Mouse (Mus musculus) hindbrain, embryonic 15.5 days (tissue): ENCODE measurements around the gene Olfr64. TPM values are rescaled to one million over a fixed set of nuclear protein-coding genes. Genes with fewer than 3 reads are reported as not detected.

Source experiments
- ATAC-seq: fragments of 200-750 bp; cut with Nextera tagmentation; 2 replicates; pipeline ENCODE4 v1.8.0; 2017; ENCODE audit warnings: low read depth, moderate number of reproducible peaks, moderate TSS enrichment; ENCODE audit not compliant: low FRiP score
- H3K27ac ChIP-seq: fragments of 300-500 bp; sonication (generic); replicated peaks from 2 replicates; pipeline ENCODE4 v1.5.1; 2015; ENCODE audit warnings: mild to moderate bottlenecking, inconsistent platforms
- H3K27me3 ChIP-seq: fragments of 300-500 bp; sonication (generic); 2 replicates; pipeline ENCODE4 v1.6.1; 2015; ENCODE audit warnings: control low read depth, inconsistent platforms
- H3K36me3 ChIP-seq: fragments of 300-500 bp; sonication (generic); 2 replicates; pipeline ENCODE4 v1.6.1; 2015; ENCODE audit warnings: control low read depth, inconsistent platforms
- H3K4me1 ChIP-seq: fragments of 300-500 bp; sonication (generic); replicated peaks from 2 replicates; pipeline ENCODE4 v1.6.1; 2015; ENCODE audit warnings: control low read depth, inconsistent platforms
- H3K4me2 ChIP-seq: fragments of 300-500 bp; sonication (generic); 2 replicates; pipeline ENCODE4 v1.6.1; 2015; ENCODE audit warnings: moderate library complexity, mild to moderate bottlenecking, inconsistent platforms
- H3K4me3 ChIP-seq: fragments of 300-500 bp; sonication (generic); 2 replicates; pipeline ENCODE4 v1.5.1; 2015; ENCODE audit warnings: mild to moderate bottlenecking, inconsistent platforms
- H3K9ac ChIP-seq: fragments of 300-500 bp; sonication (generic); 2 replicates; pipeline ENCODE4 v1.6.1; 2015; ENCODE audit warnings: inconsistent platforms
- H3K9me3 ChIP-seq: fragments of 300-500 bp; sonication (generic); 2 replicates; pipeline ENCODE4 v1.6.1; 2016; ENCODE audit warnings: control low read depth, inconsistent platforms
- WGBS: fragments of 180-500 bp; shearing (Covaris S2); methylation state at CpG from one replicate; pipeline ENCODE4 v1.1.7; 2015; 5-methylcytosine and 5-hydroxymethylcytosine counted together
- polyA plus RNA-seq: library from polyadenylated mRNA; unstranded; fragments of >200 nt; fragmentation: Nextera tagmentation; extraction: Ambion mirVana; gene quantifications from 2 replicates; pipeline ENCODE4 v1.2.1, GENCODE M21; 2015

Gene Olfr64
- not detected in 2 replicates for polyA plus RNA-seq

DNA sequence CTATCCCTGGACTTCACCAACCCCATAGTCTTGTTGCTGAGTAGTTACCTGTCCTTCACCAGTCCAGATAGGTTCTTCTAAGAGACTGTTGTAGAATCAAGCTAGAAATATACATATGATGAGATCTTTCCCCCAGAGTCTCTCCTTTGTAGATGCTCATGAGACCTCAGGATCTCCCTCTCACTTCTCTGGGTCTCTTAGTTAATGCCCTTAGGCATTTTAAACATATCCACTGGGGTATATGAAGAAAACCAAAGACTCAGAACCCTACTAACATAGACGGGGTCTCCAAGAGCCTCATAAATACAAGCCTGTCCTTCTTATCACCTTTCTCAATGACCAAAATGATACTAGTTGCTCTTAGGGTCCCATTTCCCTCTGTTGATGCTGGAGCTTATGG, at the start of gene Olfr64:
Gene Olfr64, minus strand, starts transcription at position 101 of the 400 bp plus-strand sequence.
- Histone ChIP-seq H3K4me3 (no peak within 1 kb of the TSS), H3K9me3 (no peaks in the 10 kb centered on the region), H3K4me2 (no peak within 1 kb of the TSS), H3K27me3 (no peaks in the 10 kb centered on the region), H3K9ac (no peak within 1 kb of the TSS), H3K4me1 (no peaks in the 10 kb centered on the region), H3K27ac (no peak within 1 kb of the TSS), H3K36me3 (no peaks in the 10 kb centered on the region)
- ATAC-seq: no peak
- WGBS: 86% methylated on average over 1 of the region's 1 CpGs

DNA sequence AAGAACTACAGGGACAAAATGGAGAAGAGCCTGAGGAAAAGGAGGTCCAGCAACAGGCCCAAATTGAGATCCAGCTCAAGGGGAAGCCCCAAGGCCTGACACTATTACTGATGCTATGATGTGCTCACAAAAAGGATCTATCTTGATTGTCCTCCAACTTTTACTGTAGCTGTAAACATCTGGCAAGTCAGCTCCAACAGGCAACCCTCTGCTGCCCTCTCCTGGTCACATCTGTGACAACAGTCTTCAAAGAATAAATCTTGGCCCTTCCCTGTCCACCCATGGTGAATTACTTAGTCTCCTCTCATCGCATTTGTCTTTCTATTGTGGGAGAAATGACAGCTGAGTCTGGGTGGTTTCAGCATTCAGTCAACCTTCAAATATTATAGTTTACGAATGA, 48.4 kb upstream of the Olfr64 start:
- no peaks in the 10 kb centered on the region for H3K27me3 ChIP-seq
- H3K36me3 ChIP-seq: no peaks in the 10 kb centered on the region
- no peaks in the 10 kb centered on the region for H3K9me3 ChIP-seq
- H3K4me3 ChIP-seq: no peak overlapping the region
- WGBS: 22% methylated on average over 2 of the region's 2 CpGs
- H3K9ac ChIP-seq: no peak overlapping the region
- H3K27ac ChIP-seq: no peak overlapping the region
- no peaks in the 10 kb centered on the region for H3K4me1 ChIP-seq
- ATAC-seq: no peak
- no peak overlapping the region for H3K4me2 ChIP-seq

DNA sequence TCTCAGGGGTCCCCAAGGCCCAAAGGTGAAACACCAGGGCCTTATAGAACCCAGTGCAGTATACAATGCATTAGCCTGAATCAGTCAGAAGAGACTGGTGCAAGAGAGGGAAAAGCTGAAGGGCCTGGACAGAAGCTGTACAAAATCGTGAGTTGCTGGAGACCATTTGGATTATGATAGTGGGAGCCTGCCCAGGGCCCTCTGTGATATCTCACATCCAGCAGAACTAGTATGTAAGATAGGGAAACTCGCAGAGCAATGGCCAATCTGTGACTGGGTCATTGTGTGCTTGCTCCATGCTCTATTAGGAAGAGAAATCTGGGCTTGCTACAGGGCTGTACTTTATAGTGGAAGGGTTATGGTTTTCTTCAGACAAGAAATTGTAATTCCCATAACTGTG, 40.0 kb upstream of the Olfr64 start, which contains the start of gene Olfr632:
Gene Olfr632, plus strand, starts transcription at position 84 of the 400 bp plus-strand sequence.
- Histone ChIP-seq H3K4me2 (no peak within 1 kb of the TSS), H3K9me3 (no peaks in the 10 kb centered on the region), H3K27ac (no peak within 1 kb of the TSS), H3K4me3 (no peak within 1 kb of the TSS), H3K27me3 (no peaks in the 10 kb centered on the region), H3K9ac (no peak within 1 kb of the TSS), H3K36me3 (no peaks in the 10 kb centered on the region), H3K4me1 (no peaks in the 10 kb centered on the region)
- ATAC-seq: no peak
- 69% methylated on average over 2 of the region's 2 CpGs for WGBS

DNA sequence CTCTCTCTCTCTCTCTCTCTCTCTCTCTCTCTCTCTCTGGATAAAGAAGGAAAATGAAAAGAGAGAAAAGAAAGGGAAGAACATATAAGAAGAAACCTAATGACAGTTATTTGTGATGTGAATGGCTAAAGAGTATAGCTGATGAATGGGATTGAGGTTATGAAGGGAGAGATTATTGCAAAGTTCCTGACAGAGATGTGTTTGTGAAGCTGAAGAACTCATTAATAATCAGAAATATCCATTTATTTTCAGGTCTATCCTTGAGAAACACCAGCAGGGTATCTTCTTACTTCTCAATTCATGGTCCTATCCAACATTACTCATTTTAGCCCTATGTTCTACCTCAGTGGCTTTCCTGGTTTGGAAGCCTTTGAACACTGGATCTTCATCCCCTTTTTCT, 34.2 kb upstream of the Olfr64 start, which contains the start of gene Olfr631:
Gene Olfr631, plus strand, starts transcription at position 301 of the 400 bp plus-strand sequence.
- Histone ChIP-seq H3K27me3 (no peaks in the 10 kb centered on the region), H3K9ac (no peak within 1 kb of the TSS), H3K9me3 (no peaks in the 10 kb centered on the region), H3K36me3 (no peaks in the 10 kb centered on the region), H3K4me2 (no peak within 1 kb of the TSS), H3K4me3 (no peak within 1 kb of the TSS), H3K4me1 (no peaks in the 10 kb centered on the region), H3K27ac (no peak within 1 kb of the TSS)
- ATAC-seq: no peak

DNA sequence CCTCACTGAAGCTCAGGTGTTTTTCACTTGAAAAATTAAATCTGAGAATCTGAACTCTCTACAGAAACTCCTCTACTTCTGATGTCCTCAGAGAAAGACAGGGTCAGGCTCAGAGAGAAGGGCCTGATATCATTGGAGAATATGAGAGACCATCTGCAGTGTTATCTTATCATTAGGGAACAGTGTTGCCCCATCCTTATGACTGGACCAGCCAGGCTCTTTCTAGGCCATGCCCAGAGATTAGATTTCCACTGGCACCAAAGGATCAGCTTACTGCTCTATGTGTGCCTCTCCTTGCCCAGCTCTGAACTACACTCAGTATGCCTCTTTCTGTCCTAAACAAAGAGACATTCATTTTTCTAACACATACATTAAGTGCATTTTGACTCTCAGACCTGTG, 21.1 kb upstream of the Olfr64 start:
- Histone ChIP-seq H3K27me3 (no peaks in the 10 kb centered on the region), H3K4me1 (no peaks in the 10 kb centered on the region), H3K4me3 (no peak overlapping the region), H3K36me3 (no peaks in the 10 kb centered on the region), H3K4me2 (no peak overlapping the region), H3K27ac (no peak overlapping the region), H3K9ac (no peak overlapping the region), H3K9me3 (no peaks in the 10 kb centered on the region)
- ATAC-seq: no peak

DNA sequence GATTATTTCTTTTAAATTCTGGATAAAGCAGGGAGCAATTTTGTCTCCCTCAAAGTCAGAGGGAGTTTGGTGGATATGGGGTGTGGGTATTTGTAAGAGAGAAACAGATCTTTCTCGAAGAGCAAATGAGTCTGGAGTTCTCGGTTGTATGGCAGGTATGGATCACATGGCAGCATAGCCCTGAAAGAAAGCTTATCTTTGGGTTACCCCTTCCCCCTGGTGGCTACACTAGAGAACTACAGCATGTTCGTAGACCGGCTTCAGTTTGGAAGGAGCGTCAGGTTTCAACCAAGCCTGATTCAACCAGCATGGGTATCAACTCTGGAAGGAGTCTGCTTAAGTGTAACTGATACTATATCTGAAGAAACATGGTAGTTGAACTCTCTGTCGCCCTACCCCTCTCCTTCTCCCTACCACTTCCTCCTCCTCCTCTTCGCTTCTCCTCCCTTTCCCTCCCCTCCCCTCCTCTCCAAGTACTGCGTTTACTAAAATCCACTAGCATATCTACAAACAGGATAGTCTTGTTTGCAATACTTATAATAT, 18.8 kb upstream of the Olfr64 start:
- Histone ChIP-seq H3K4me3 (no peak overlapping the region), H3K4me2 (no peak overlapping the region), H3K27ac (no peak overlapping the region), H3K9ac (no peak overlapping the region), H3K27me3 (no peaks in the 10 kb centered on the region), H3K9me3 (no peaks in the 10 kb centered on the region), H3K36me3 (no peaks in the 10 kb centered on the region), H3K4me1 (no peaks in the 10 kb centered on the region)
- WGBS: 47% methylated on average over 8 of the region's 8 CpGs
- no peak for ATAC-seq

DNA sequence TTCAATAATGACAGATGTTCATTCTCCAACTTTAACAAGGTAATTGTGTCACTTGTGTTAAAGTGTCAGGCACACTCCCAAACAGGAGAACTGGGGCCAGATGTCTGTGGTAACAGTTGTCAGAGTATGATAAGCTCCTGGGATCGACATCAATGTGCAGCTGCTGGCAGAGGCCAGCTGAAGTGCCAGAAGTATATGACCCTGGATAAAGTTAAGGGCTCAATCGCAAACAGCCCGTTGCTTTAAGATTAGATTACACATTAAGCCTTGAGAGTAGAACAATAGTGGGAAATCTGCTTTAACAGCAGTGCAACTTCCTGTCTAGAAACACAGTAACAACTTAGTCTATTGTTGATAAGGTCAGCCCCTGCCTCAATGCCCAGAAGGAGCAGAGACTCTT, 15.8 kb upstream of the Olfr64 start:
- no peak overlapping the region for H3K27ac ChIP-seq
- no peaks in the 10 kb centered on the region for H3K9me3 ChIP-seq
- H3K4me3 ChIP-seq: no peak overlapping the region
- H3K4me1 ChIP-seq: no peaks in the 10 kb centered on the region
- no peaks in the 10 kb centered on the region for H3K27me3 ChIP-seq
- no peaks in the 10 kb centered on the region for H3K36me3 ChIP-seq
- H3K9ac ChIP-seq: no peak overlapping the region
- H3K4me2 ChIP-seq: no peak overlapping the region
- 72% methylated on average over 3 of the region's 3 CpGs for WGBS
- no peak for ATAC-seq

DNA sequence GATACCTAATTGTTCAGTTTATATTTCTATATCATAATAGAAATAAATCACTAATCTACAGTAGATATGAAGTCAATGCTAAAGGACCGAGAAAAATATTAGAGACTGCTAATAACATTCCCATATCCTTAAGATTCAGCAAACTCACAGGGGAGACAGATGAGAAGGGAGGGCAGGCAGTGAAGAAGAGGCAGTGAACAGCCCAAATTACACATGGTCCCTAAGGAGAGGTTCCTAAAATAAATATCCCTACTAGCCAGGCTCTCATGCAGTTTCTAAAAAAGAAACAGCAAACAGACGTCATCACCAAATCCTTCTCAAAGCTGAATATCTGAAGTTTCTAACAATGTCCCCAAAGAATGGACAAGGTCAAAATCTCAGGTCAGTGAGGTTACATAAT, 8.9 kb upstream of the Olfr64 start, which contains the start of gene Olfr65:
Gene Olfr65, plus strand, starts transcription at position 301 of the 400 bp plus-strand sequence.
- H3K4me3 ChIP-seq: no peak within 1 kb of the TSS
- no peaks in the 10 kb centered on the region for H3K27me3 ChIP-seq
- no peak within 1 kb of the TSS for H3K4me2 ChIP-seq
- no peaks in the 10 kb centered on the region for H3K9me3 ChIP-seq
- H3K4me1 ChIP-seq: no peaks in the 10 kb centered on the region
- 86% methylated on average over 2 of the region's 2 CpGs for WGBS
- no peak for ATAC-seq
- no peak within 1 kb of the TSS for H3K9ac ChIP-seq
- H3K27ac ChIP-seq: no peak within 1 kb of the TSS
- no peaks in the 10 kb centered on the region for H3K36me3 ChIP-seq

DNA sequence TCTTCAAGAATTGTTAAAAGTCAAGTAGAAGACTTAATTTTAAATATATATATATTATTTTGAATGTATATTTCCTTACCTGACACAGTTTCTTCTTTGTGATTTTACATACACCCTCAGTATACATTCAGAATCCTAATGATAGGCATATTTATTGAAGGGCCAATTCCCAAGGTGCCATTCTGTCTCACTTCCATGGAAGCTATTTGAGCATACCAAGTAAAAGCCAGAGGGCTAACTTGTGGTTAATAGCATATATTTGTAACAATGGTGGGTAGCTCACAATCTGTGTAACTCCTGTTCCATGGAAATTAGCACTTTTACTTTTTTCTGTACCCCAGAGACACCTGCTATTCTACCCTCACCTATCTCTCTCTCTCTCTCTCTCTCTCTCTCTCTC, 8.1 kb downstream of the Olfr64 start, which contains the start of gene Olfr66:
Gene Olfr66, minus strand, starts transcription at position 101 of the 400 bp plus-strand sequence.
- Histone ChIP-seq H3K36me3 (no peaks in the 10 kb centered on the region), H3K4me3 (no peak within 1 kb of the TSS), H3K9me3 (no peaks in the 10 kb centered on the region), H3K4me2 (no peak within 1 kb of the TSS), H3K4me1 (no peaks in the 10 kb centered on the region), H3K27ac (no peak within 1 kb of the TSS), H3K9ac (no peak within 1 kb of the TSS), H3K27me3 (no peaks in the 10 kb centered on the region)
- no peak for ATAC-seq

DNA sequence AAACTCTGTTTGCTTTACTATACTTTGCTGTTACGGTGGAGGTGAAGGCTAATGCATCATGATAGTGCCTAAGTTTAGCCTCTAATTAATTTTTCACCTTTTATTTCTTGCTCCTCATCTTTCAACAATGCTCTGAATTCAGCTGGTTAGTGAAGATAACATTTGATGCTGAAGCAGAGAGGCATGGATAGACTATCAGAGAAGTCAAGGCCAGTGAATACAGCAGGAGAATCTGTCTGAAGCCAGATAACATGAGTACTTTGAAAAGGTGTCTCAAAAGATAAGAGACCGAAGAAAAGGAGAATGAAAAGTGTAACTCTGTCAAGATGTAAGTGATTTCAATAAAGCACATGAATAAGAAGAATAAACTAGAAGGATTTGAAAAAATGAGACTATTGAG, 17.2 kb downstream of the Olfr64 start:
- no peaks in the 10 kb centered on the region for H3K27me3 ChIP-seq
- no peaks in the 10 kb centered on the region for H3K4me1 ChIP-seq
- no peak overlapping the region for H3K27ac ChIP-seq
- no peak for ATAC-seq
- H3K9ac ChIP-seq: no peak overlapping the region
- no peaks in the 10 kb centered on the region for H3K9me3 ChIP-seq
- 89% methylated on average over 2 of the region's 2 CpGs for WGBS
- no peak overlapping the region for H3K4me2 ChIP-seq
- H3K36me3 ChIP-seq: no peaks in the 10 kb centered on the region
- H3K4me3 ChIP-seq: no peak overlapping the region

DNA sequence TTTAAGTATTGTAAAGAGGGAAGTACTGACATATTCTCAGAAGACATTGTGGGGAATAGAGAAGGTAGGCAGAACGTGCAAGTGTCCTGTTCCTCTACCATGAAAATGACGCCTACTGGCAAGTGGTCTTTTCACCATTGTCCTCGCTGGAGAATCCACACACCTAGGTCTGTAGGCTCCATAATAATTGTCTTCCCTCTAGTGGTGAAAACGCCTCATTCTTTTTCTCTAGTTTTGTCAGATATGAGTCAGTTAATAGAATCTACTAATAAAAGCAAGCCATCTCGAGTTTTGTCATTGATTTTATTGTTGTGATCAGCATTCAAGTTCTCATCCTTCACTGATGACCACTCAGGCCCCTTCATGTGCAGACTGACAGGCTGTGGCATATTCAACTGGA, 19.8 kb downstream of the Olfr64 start:
- Histone ChIP-seq H3K9ac (no peak overlapping the region), H3K4me1 (no peaks in the 10 kb centered on the region), H3K4me3 (no peak overlapping the region), H3K9me3 (no peaks in the 10 kb centered on the region), H3K4me2 (no peak overlapping the region), H3K27me3 (no peaks in the 10 kb centered on the region), H3K27ac (no peak overlapping the region), H3K36me3 (no peaks in the 10 kb centered on the region)
- no peak for ATAC-seq
- 56% methylated on average over 5 of the region's 5 CpGs for WGBS

DNA sequence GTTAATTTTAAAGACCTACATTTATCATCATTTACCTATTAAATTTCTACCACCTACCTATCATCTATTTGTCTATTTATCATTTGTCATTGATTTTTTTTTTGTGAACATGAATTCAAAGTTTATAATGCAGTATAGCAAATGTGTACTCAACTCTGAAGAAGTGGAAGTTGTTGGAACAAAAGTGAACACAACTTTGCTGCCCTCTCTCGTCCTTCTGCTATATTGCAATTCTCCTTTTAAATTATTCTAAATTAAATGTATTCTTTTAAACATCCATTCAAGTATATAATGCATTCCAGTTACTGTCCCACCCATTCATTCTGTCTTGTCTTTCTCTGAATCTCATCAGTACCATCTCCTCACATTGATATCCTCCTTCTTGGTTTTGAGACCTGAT, 21.2 kb downstream of the Olfr64 start:
- Histone ChIP-seq H3K4me2 (no peak overlapping the region), H3K36me3 (no peaks in the 10 kb centered on the region), H3K4me1 (no peaks in the 10 kb centered on the region), H3K9me3 (no peaks in the 10 kb centered on the region), H3K9ac (no peak overlapping the region), H3K27ac (no peak overlapping the region), H3K4me3 (no peak overlapping the region), H3K27me3 (no peaks in the 10 kb centered on the region)
- ATAC-seq: no peak
- 20% methylated on average over 1 of the region's 1 CpGs for WGBS

DNA sequence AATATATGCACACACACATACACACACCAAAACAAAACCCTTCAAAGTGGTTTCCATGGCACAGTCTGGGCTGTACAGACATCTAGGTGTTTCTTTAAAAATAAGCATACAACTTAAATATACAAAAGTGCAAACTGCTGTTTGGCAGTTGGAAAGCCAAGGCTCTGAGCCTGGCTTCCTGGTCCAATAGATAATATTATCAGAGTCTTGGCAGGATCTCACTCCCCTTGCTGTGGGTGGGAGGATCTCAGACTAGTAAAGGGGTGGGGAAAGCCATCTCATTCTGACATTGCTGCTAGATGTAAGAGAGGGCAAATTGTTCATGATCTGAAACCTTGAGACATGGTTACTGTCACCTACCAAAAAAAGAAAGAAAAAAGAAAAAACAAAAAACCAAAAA, 23.6 kb downstream of the Olfr64 start:
- no peaks in the 10 kb centered on the region for H3K9me3 ChIP-seq
- no peak overlapping the region for H3K9ac ChIP-seq
- no peaks in the 10 kb centered on the region for H3K36me3 ChIP-seq
- H3K27me3 ChIP-seq: no peaks in the 10 kb centered on the region
- no peak overlapping the region for H3K27ac ChIP-seq
- ATAC-seq: no peak
- H3K4me2 ChIP-seq: no peak overlapping the region
- no peak overlapping the region for H3K4me3 ChIP-seq
- no peaks in the 10 kb centered on the region for H3K4me1 ChIP-seq
